Mouse (Mus musculus) neural tube, embryonic 12.5 days (tissue): ENCODE results near the gene Ctnna2. TPM values are rescaled to one million over a fixed set of nuclear protein-coding genes. Genes with fewer than 3 reads are reported as not detected.

Source experiments
- ATAC-seq: fragments of 200-750 bp; cut with Nextera tagmentation; 2 replicates; pipeline ENCODE4 v1.8.0; 2017; ENCODE audit warnings: low read depth, mild to moderate bottlenecking, moderate TSS enrichment, moderate library complexity; ENCODE audit not compliant: low FRiP score
- H3K27ac ChIP-seq: fragments of 300-500 bp; sonication (generic); 2 replicates; pipeline ENCODE4 v1.5.1; 2016
- H3K27me3 ChIP-seq: fragments of 300-500 bp; sonication (generic); replicated peaks from 2 replicates; pipeline ENCODE4 v1.6.1; 2016; ENCODE audit warnings: mild to moderate bottlenecking
- H3K36me3 ChIP-seq: fragments of 300-500 bp; sonication (generic); 2 replicates; pipeline ENCODE4 v1.6.1; 2016; ENCODE audit warnings: mild to moderate bottlenecking
- H3K4me1 ChIP-seq: fragments of 300-500 bp; sonication (generic); 2 replicates; pipeline ENCODE4 v1.6.1; 2016
- H3K4me2 ChIP-seq: fragments of 300-500 bp; sonication (generic); replicated peaks from 2 replicates; pipeline ENCODE4 v1.6.1; 2016; ENCODE audit warnings: mild to moderate bottlenecking
- H3K4me3 ChIP-seq: fragments of 300-500 bp; sonication (generic); 2 replicates; pipeline ENCODE4 v1.5.1; 2016
- H3K9ac ChIP-seq: fragments of 300-500 bp; sonication (generic); 2 replicates; pipeline ENCODE4 v1.6.1; 2016; ENCODE audit warnings: mild to moderate bottlenecking
- H3K9me3 ChIP-seq: fragments of 300-500 bp; sonication (generic); 2 replicates; pipeline ENCODE4 v1.6.1; 2016; ENCODE audit warnings: mild to moderate bottlenecking
- WGBS: fragments of 180-500 bp; shearing (Covaris S2); methylation state at CpG from one replicate; pipeline ENCODE4 v1.1.7; 2016; 5-methylcytosine and 5-hydroxymethylcytosine counted together
- polyA plus RNA-seq: library from polyadenylated mRNA; unstranded; fragments of >200 nt; fragmentation: Nextera tagmentation; extraction: Ambion mirVana; gene quantifications from 2 replicates; pipeline ENCODE4 v1.2.1, GENCODE M21; 2016

The Ctnna2 gene
- polyA plus RNA-seq, 1 experiment from 2014 or later: 85.1 TPM

DNA sequence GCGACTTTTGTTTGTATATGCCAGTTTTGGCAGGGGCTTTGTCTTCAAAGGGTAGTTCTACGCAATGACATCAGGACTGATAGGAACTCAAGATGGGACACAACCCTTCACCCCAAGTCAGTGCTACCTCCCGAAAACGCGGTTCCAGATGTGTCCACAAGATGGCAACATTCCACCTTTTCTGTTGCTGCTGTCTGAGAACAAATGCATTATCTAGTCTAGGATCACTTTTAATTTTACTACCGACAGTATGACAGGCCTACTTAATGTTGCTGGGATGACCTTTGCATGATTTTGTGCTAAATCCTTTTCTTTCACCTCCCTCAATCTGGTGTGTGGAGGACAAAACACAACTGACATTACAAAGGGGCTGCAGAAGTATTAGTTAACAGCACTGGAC is 329.4 kb downstream of the Ctnna2 start:
- WGBS: 16% methylated on average over 6 of the region's 6 CpGs

DNA sequence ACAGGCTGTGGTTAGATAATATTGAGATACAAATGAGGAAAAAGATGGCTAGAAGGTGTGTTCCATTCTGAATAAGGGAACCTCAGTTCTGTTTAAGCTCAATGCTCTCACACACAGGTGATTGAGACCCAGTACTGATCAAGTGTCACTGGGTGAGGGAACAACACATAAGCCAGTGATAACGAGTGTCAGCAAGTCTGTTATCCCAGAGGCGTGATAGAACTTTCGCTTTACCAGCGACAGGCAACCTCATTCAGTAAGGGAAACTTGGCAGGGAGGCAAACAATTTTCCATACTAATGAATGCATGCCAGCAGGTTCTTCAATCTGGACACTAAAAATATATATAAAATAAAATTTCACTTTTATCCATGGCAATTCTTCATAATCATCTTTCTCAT is 334.9 kb downstream of the Ctnna2 start:
- H3K36me3 ChIP-seq: no peaks in the 10 kb centered on the region
- no peaks in the 10 kb centered on the region for H3K4me1 ChIP-seq
- H3K4me3 ChIP-seq: no peak overlapping the region
- H3K27ac ChIP-seq: no peak overlapping the region
- no peak overlapping the region for H3K4me2 ChIP-seq
- no peaks in the 10 kb centered on the region for H3K27me3 ChIP-seq
- no peak for ATAC-seq
- no peaks in the 10 kb centered on the region for H3K9me3 ChIP-seq
- 87% methylated on average over 4 of the region's 4 CpGs for WGBS
- no peak overlapping the region for H3K9ac ChIP-seq

More for the DNA sequence above, 329.4 kb downstream of the Ctnna2 start:
- Histone ChIP-seq H3K4me2 (no peak overlapping the region), H3K27ac (no peak overlapping the region), H3K9ac (no peak overlapping the region), H3K27me3 (no peaks in the 10 kb centered on the region), H3K36me3 (no peaks in the 10 kb centered on the region), H3K4me3 (no peak overlapping the region), H3K4me1 (no peaks in the 10 kb centered on the region), H3K9me3 (no peaks in the 10 kb centered on the region)
- ATAC-seq: peak; percentile 39; the same call in 1 of the 2 replicates

DNA sequence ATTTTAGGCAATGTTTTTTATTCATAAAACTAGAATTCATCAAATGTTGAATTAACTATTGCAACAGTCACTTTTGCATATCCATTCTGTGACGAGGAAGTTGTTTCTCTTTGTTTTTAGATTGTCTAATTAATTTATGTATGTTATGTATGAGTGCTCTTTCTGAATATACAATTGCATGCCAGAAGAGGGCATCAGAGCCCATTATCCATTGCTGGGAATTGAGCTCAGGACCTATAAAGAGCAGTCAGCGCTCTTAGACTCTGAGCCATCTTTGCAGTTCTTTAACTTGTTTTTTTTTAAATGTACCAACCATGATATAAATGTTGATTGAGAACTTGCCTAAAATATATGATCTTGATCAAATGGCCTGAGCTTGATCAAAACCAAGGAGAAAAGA is 340.7 kb downstream of the Ctnna2 start:
- Histone ChIP-seq H3K4me3 (no peak overlapping the region), H3K9me3 (no peaks in the 10 kb centered on the region), H3K4me2 (no peak overlapping the region), H3K27ac (no peak overlapping the region), H3K36me3 (no peaks in the 10 kb centered on the region), H3K9ac (no peak overlapping the region), H3K27me3 (no peaks in the 10 kb centered on the region), H3K4me1 (no peaks in the 10 kb centered on the region)
- no peak for ATAC-seq
- 81% methylated on average over 2 of the region's 2 CpGs for WGBS

DNA sequence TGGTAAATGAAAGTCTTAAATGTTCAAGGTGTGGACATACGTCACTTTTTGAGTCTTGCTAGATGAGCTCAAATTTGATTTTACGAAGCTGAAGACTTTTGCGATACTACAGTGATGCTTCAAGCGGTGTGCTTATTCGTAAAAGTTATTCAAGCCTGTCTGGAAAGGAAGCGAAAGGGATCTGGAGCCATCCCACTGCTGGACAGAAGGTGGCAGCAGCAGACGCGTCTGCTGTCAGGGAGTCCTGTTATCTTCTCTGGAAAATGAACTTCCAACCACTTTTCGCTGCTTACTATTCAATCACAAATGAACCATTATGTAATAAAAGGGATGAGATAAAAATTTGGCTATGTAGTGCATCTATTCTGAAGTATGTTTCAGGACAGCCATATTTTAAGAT is 345.5 kb downstream of the Ctnna2 start:
- 37% methylated on average over 9 of the region's 9 CpGs for WGBS
- no peaks in the 10 kb centered on the region for H3K9me3 ChIP-seq
- no peaks in the 10 kb centered on the region for H3K27me3 ChIP-seq
- peak; percentile 66; the same call in 1 of the 2 replicates for ATAC-seq
- no peak overlapping the region for H3K4me3 ChIP-seq
- H3K4me2 ChIP-seq: no peak overlapping the region
- H3K4me1 ChIP-seq: no peaks in the 10 kb centered on the region
- H3K27ac ChIP-seq: no peak overlapping the region
- no peak overlapping the region for H3K9ac ChIP-seq
- H3K36me3 ChIP-seq: no peaks in the 10 kb centered on the region

DNA sequence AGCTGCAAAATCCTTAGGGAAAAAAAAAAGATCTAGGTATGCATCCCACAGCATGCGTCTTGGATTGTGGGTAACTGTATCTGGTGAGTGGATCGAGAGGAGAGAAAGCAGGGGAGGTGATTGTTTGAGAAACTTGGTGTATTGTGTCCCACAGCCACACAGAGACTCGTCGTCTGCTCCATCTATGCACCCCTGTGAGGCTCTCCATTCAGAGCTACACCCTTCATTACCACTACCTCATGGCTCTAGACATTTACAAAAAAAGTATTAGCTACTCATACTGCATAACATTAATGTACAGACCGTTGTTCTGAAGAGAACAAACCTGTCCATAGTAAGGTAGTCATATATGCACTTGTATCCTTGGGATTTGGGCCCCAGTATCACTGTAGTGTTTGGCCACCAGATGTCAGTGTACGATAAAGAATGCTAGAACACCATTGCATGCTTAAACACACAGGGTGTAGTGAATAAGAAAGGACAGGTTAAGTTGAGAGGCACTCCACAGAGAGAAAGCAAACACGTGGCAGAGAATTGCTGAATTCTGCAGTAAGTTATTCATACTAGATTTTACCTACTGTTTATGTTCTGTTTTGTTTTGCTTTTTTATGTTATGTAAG is 350.8 kb downstream of the Ctnna2 start:
- Histone ChIP-seq H3K9ac (no peak overlapping the region), H3K27me3 (no peaks in the 10 kb centered on the region), H3K9me3 (no peaks in the 10 kb centered on the region), H3K27ac (no peak overlapping the region), H3K36me3 (no peaks in the 10 kb centered on the region), H3K4me2 (no peak overlapping the region), H3K4me1 (no peaks in the 10 kb centered on the region), H3K4me3 (no peak overlapping the region)
- WGBS: 59% methylated on average over 7 of the region's 7 CpGs
- ATAC-seq: 0 out of 2 replicates have a peak, but pooled peaks have one; percentile 72

DNA sequence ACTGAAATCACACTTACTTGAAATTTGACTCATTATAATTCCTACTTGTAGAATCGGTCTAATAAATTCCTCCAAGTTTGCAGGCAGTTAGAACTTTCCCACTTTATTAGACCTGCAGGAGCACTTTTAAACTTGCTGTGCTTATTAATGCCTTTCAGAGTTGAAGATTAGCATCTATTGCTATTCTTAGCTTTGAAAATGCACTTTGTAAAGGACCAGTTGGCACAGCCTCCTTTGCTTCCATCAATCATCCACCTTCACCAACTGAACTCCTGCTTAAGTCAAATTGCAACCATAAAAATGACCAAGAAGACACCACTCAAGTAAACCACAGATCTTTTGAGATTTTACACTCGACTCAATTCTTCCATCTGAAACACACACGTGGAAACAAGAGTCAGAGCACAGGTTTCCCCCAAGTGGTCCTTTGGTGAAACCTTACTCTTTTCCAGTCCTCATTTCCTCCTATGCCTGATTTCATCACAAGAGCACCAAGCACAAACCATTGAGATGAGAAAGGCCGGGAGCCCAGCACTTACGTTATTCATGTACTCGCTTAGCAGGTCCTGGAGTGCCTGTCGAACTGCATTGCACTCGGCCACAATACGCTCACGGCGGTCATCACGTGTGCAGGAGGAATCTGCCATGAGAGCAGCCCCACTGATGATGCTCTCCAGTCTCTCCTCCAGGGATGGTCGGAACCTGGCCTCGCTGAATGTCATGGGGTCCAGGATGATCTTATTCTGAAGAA is 374.7 kb downstream of the Ctnna2 start:
- H3K9ac ChIP-seq: no peak overlapping the region
- H3K27ac ChIP-seq: no peak overlapping the region
- no peaks in the 10 kb centered on the region for H3K36me3 ChIP-seq
- H3K9me3 ChIP-seq: no peaks in the 10 kb centered on the region
- no peaks in the 10 kb centered on the region for H3K4me1 ChIP-seq
- no peak overlapping the region for H3K4me3 ChIP-seq
- ATAC-seq: no peak
- no peaks in the 10 kb centered on the region for H3K27me3 ChIP-seq
- 94% methylated on average over 14 of the region's 14 CpGs for WGBS
- H3K4me2 ChIP-seq: no peak overlapping the region

DNA sequence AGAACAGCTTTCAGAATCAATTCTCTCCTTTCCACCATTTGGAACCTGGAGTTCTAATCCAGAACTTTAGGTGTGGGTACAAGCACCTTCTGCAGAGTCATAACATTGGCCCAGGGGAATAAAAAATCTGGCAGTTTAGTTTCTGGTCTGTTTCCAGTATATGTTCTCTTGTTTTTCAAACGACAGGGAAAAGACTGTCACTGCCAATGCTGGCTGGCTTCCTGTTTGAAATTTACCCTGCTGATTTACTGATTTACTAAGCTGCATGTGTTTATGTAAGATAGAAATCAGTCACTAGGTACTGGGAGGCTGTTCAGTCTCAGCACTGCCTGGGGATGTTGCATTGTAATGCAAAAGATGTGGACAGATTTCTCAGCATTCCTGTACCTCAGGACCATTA is 375.6 kb downstream of the Ctnna2 start:
- Histone ChIP-seq H3K4me1 (no peaks in the 10 kb centered on the region), H3K4me2 (no peak overlapping the region), H3K27me3 (no peaks in the 10 kb centered on the region), H3K9me3 (no peaks in the 10 kb centered on the region), H3K36me3 (no peaks in the 10 kb centered on the region), H3K27ac (no peak overlapping the region), H3K4me3 (no peak overlapping the region), H3K9ac (no peak overlapping the region)
- 45% methylated on average over 1 of the region's 1 CpGs for WGBS
- no peak for ATAC-seq

DNA sequence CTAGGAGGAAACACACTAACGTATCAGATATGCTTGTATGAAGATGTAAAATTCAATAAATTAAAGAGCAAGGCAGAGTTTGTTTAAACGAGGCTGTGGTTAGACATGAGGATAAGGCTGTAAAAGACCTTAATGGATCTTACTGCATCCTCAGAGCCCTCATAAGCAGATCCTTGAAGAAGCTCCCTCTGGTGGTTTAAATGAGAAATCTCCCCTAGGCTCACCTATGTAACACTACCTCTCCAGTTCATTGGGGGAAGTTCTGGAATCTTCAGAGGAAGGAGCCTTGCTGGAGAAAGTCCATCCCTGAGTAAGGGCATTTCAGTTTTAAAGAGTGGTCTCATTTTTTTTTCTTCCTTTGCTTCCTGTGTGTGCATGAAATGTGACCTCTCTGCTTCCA is 380.3 kb downstream of the Ctnna2 start:
- 59% methylated on average over 2 of the region's 2 CpGs for WGBS
- H3K27ac ChIP-seq: no peak overlapping the region
- H3K9me3 ChIP-seq: no peaks in the 10 kb centered on the region
- no peaks in the 10 kb centered on the region for H3K36me3 ChIP-seq
- no peak for ATAC-seq
- no peak overlapping the region for H3K4me3 ChIP-seq
- H3K4me2 ChIP-seq: no peak overlapping the region
- no peaks in the 10 kb centered on the region for H3K4me1 ChIP-seq
- no peaks in the 10 kb centered on the region for H3K27me3 ChIP-seq
- H3K9ac ChIP-seq: no peak overlapping the region

DNA sequence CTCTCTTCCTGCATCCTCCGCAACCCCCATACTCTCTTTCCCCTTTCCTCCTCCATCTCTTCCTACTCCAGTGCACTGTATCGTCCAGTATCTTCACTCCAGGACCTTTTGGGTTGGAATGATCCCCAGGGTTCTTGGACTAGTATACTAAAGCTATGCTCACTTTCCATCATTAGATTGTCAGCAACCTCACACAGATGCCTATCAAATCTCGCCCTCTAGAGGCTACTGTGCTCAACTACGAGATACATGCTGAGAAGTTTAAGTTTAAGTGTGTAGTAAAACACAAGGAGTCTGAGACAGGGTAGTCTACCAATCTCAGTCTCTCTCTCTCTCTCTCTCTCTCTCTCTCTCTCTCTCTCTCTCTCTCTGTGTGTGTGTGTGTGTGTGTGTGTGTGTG is 396.9 kb downstream of the Ctnna2 start:
- 43% methylated on average over 4 of the region's 4 CpGs for WGBS
- ATAC-seq: no peak

DNA sequence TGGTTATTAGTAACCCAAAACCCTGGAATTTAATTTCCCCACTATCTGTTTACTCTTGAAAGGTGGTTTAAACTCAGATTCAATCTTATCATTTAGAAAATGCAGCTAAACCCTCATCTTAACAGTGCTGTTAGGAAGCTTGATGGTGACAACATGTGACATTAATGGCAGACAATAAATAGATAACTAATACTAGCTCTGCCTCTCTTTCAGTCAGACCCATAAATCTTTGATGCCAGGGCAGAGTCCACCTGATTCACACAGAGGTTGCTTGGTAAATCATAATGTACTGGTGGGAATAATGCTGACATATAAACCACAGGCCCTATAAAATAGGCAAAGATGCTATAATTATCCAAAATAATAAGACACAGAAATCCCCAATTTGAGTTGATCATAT is 398.6 kb downstream of the Ctnna2 start:
- Histone ChIP-seq H3K4me3 (no peak overlapping the region), H3K27me3 (no peaks in the 10 kb centered on the region), H3K4me2 (no peak overlapping the region), H3K27ac (no peak overlapping the region), H3K9ac (no peak overlapping the region), H3K36me3 (no peaks in the 10 kb centered on the region), H3K4me1 (no peaks in the 10 kb centered on the region), H3K9me3 (no peaks in the 10 kb centered on the region)
- no peak for ATAC-seq

More for the DNA sequence above, 396.9 kb downstream of the Ctnna2 start:
- H3K4me2 ChIP-seq: no peak overlapping the region
- H3K4me3 ChIP-seq: no peak overlapping the region
- H3K4me1 ChIP-seq: no peaks in the 10 kb centered on the region
- no peaks in the 10 kb centered on the region for H3K27me3 ChIP-seq
- no peak overlapping the region for H3K27ac ChIP-seq
- no peaks in the 10 kb centered on the region for H3K36me3 ChIP-seq
- no peaks in the 10 kb centered on the region for H3K9me3 ChIP-seq
- H3K9ac ChIP-seq: no peak overlapping the region

DNA sequence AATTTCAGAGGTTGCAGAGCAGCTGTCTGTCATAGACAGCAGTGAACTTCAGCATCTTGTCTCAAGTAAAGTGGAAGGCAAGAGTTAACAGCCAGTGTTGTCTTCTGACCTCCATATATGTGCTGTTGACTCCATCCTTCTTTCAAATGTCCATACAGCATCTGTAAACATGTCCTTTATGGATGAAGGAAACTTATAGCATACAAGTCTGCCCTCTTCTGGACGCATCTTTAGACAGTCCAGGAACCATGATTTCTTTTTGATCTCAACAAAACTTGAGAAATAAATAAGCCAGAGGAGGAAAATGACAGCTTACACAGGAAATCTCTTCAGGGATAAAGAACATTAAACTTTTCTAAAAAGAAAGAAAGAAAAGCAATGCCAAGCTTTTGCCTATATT is 400.9 kb downstream of the Ctnna2 start:
- H3K36me3 ChIP-seq: no peaks in the 10 kb centered on the region
- H3K4me2 ChIP-seq: no peak overlapping the region
- WGBS: 68% methylated on average over 1 of the region's 1 CpGs
- H3K27ac ChIP-seq: no peak overlapping the region
- H3K9ac ChIP-seq: no peak overlapping the region
- H3K4me3 ChIP-seq: no peak overlapping the region
- no peaks in the 10 kb centered on the region for H3K27me3 ChIP-seq
- H3K4me1 ChIP-seq: no peaks in the 10 kb centered on the region
- ATAC-seq: no peak
- H3K9me3 ChIP-seq: no peaks in the 10 kb centered on the region

DNA sequence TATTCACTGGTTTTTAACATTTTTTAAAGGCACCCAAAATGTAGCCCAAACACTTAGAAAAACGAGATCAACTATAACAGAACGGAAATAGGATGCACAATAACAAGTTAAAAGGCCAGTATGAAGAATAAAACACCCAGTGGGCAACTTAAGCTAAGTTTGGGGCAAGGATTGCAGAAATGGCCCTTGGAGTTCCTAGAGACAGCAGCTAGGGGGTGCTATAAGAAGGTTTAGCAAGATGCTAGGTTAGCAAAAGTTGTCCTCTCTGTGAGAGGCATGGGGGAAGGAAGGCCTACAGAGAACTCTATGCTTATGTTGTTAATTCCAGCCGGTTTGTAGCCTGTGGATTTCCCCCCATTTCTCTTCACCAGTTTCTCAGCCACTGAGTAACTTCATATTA is 401.9 kb downstream of the Ctnna2 start:
- Histone ChIP-seq H3K36me3 (no peaks in the 10 kb centered on the region), H3K4me1 (no peaks in the 10 kb centered on the region), H3K27me3 (no peaks in the 10 kb centered on the region), H3K9ac (no peak overlapping the region), H3K4me3 (no peak overlapping the region), H3K4me2 (no peak overlapping the region), H3K27ac (no peak overlapping the region), H3K9me3 (no peaks in the 10 kb centered on the region)
- ATAC-seq: no peak
- 55% methylated on average over 3 of the region's 3 CpGs for WGBS

DNA sequence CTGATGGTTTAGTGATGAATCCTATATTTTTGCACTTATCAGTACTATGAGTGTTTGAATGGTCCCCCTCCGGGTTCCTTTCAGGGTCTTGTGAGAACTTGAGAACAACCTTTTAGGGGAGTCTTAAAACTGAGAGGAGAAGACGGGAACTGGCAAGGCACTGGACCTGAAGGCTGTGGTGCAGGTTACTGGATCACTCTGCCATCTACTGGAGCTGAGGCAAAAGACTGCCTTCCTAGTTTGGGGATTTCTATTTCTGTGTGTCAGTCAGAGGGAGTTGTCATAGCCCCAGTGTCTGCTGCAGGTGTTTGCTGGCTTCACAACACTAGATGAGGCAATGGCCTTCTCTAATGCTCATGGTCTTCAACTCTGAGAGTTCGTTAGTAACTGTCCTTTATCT is 406.9 kb downstream of the Ctnna2 start:
- no peak for ATAC-seq
- 52% methylated on average over 3 of the region's 3 CpGs for WGBS

More for the DNA sequence above, 406.9 kb downstream of the Ctnna2 start:
- Histone ChIP-seq H3K4me2 (no peak overlapping the region), H3K27me3 (no peaks in the 10 kb centered on the region), H3K36me3 (no peaks in the 10 kb centered on the region), H3K9ac (no peak overlapping the region), H3K9me3 (no peaks in the 10 kb centered on the region), H3K4me1 (no peaks in the 10 kb centered on the region), H3K4me3 (no peak overlapping the region), H3K27ac (no peak overlapping the region)
